Mouse (Mus musculus): ENCODE results near the gene Lrp3. TPM values are rescaled to one million over a fixed set of nuclear protein-coding genes. Genes with fewer than 3 reads are reported as not detected.

The Lrp3 gene
- polyA plus RNA-seq (2012; rRNA removed; ENCODE audit: low replicate concordance), result 4.8 and 6.0 TPM in 2 replicates

DNA sequence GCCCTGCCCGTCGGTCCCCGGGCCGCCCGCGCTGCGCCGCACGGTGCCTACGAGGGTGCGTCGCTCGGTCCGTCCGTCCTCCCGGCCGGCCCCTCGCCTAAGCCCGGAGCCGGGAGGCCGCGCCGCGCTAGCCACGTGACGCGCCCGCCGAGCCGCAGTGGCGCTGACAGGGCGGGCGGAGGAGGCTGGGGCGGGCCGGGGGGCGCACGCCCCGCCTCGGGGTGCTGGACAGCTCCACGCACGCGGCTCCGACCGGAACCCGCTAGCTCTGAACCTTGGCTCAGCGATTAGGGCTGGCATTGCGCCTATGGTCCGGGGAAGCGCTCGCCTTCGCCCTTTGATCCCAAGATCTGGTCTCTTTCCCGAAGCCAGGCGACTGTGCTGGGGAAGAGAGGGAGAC lies at the start of gene Lrp3:
Gene Lrp3, minus strand, starts transcription at position 274 of the 400 bp plus-strand sequence.

DNA sequence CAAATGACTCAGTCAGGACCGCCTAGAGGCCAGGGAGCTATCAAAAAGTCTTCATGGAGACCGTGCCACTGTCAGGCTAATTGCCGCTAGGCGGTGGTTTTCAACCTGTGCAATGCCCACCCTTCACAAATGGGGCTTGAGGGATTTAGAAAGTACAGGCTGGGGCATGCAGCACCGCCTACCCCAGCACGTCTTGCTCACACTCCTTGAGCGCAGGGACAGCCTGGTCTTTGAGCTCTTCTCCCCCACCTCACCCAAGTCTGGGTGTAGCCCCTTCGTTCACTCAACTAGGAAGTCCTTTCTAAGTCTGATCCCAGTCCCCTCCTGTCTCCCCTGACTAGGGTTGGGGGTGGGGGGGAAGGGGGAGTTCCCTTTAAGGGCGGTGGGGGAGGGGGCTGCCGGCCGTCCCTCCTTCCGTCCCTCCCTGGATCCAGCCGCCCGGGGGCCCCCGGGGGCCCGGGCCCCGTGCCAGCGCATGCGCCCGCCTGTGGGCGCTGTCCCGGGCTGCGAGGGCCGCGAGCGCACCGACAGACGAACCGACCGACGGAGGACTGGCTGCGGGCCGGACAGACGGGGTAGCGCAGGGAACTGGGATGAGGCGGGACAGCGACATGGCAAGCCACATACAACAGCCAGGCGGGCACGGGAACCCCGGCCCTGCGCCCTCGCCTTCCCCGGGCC lies 29.3 kb downstream of the Lrp3 start, which contains the start of gene Slc7a10:
Gene Slc7a10, plus strand, starts transcription at position 497 of the 681 bp plus-strand sequence.

Other genes starting within 250 kb of the Lrp3 start
- gene Cebpg, start 158.9 kb downstream of the Lrp3 start, polyA plus RNA-seq (2012; rRNA removed; ENCODE audit: low replicate concordance), result 2.1 and 3.6 TPM in 2 replicates
- gene Cebpa, start 96.2 kb downstream of the Lrp3 start, polyA plus RNA-seq (2012; rRNA removed; ENCODE audit: low replicate concordance), result 66.5 and 135 TPM in 2 replicates
- 0.21 and 3.0 TPM in 2 replicates for gene Slc7a10, start 29.1 kb downstream of the Lrp3 start, polyA plus RNA-seq (2012; rRNA removed; ENCODE audit: low replicate concordance)
- 0.78 and 1.1 TPM in 2 replicates for gene Gpatch1, start 102.9 kb upstream of the Lrp3 start, polyA plus RNA-seq (2012; rRNA removed; ENCODE audit: low replicate concordance)
- 18.1 and 19.7 TPM in 2 replicates for gene Rhpn2, start 118.7 kb upstream of the Lrp3 start, polyA plus RNA-seq (2012; rRNA removed; ENCODE audit: low replicate concordance)
- gene Faap24, start 181.3 kb upstream of the Lrp3 start, polyA plus RNA-seq (2012; rRNA removed; ENCODE audit: low replicate concordance), result 3.8 and 3.9 TPM in 2 replicates
- 6.6 and 10.2 TPM in 2 replicates for gene Cep89, start 181.5 kb upstream of the Lrp3 start, polyA plus RNA-seq (2012; rRNA removed; ENCODE audit: low replicate concordance)
- 124 and 334 TPM in 2 replicates for gene Slc7a9, start 233.3 kb upstream of the Lrp3 start, polyA plus RNA-seq (2012; rRNA removed; ENCODE audit: low replicate concordance)